Mouse (Mus musculus) ES-Bruce4 (cell line): ENCODE results near the gene Trir. TPM values are rescaled to one million over a fixed set of nuclear protein-coding genes. Genes with fewer than 3 reads are reported as not detected.
A peak's percentile ranks its signal among the peaks of the same experiment; 100 is the strongest.

Experiments
- H3K27ac ChIP-seq: 2 replicates; pipeline ENCODE4 v1.5.1; 2012; ENCODE audit warnings: low read length, inconsistent platforms; ENCODE audit not compliant: insufficient read depth
- H3K27me3 ChIP-seq: 2 replicates; pipeline ENCODE4 v1.6.1; 2012; ENCODE audit warnings: mild to moderate bottlenecking, low read length, inconsistent platforms; ENCODE audit not compliant: control insufficient read depth, poor library complexity, insufficient read depth, severe bottlenecking
- H3K36me3 ChIP-seq: 2 replicates; pipeline ENCODE4 v1.6.1; 2012; ENCODE audit warnings: inconsistent platforms, mild to moderate bottlenecking, low read length, moderate library complexity; ENCODE audit not compliant: control insufficient read depth, poor library complexity, insufficient read depth, severe bottlenecking
- H3K4me1 ChIP-seq: one replicate; pipeline ENCODE4 v1.8.1; 2011; ENCODE audit warnings: low read length; ENCODE audit not compliant: control insufficient read depth, insufficient read depth
- H3K4me3 ChIP-seq: 2 replicates; pipeline ENCODE4 v1.5.1; 2011; ENCODE audit warnings: low read depth, mild to moderate bottlenecking, low read length
- H3K9ac ChIP-seq: 2 replicates; pipeline ENCODE4 v1.6.1; 2012; ENCODE audit warnings: low read depth, mild to moderate bottlenecking, inconsistent platforms; ENCODE audit not compliant: poor library complexity, severe bottlenecking
- H3K9me3 ChIP-seq: replicated peaks from 2 replicates; pipeline ENCODE4 v1.6.1; 2012; ENCODE audit warnings: mild to moderate bottlenecking, low read length, inconsistent platforms; ENCODE audit not compliant: control insufficient read depth, poor library complexity, insufficient read depth, severe bottlenecking
- CTCF ChIP-seq: IDR thresholded peaks from one replicate; pipeline ENCODE4 v1.8.1; 2011; ENCODE audit warnings: low read depth, low read length
- EP300 ChIP-seq: IDR thresholded peaks from 2 replicates; pipeline ENCODE4 v1.6.1; 2011; ENCODE audit warnings: low read depth, low read length; ENCODE audit not compliant: insufficient read depth
- POLR2A ChIP-seq: IDR thresholded peaks from one replicate; pipeline ENCODE4 v1.8.1; 2011; ENCODE audit warnings: low read length; ENCODE audit not compliant: insufficient read depth
- polyA plus RNA-seq: library from polyadenylated mRNA; stranded (reverse); fragments of >200 nt; gene quantifications from 2 replicates; pipeline ENCODE4 v1.2.4, GENCODE M21; 2011; ENCODE audit warnings: low read depth; ENCODE audit not compliant: missing spikeins, insufficient read depth, insufficient read length

Gene Trir
- polyA plus RNA-seq, 1 experiment, result 82.4 TPM

GRCm38 (mm10) chr8:84990836-84991235 is 35.8 kb upstream of the Trir start:
- Histone ChIP-seq H3K27me3 (no peaks in the 10 kb centered on the region), H3K4me1 (peaks cover 5% of the 10 kb centered on the region), H3K9ac (peak overlapping the region; percentile 73), H3K9me3 (no peaks in the 10 kb centered on the region), H3K27ac (peak overlapping the region; percentile 74), H3K4me3 (peak overlapping the region; percentile 76), H3K36me3 (peaks cover 10% of the 10 kb centered on the region)
- TF ChIP-seq CTCF, result no peak
- peak; percentile 84; the same call in 1 of the 2 replicates for TF ChIP-seq EP300

GRCm38 (mm10) chr8:84994375-84994774 is 32.2 kb upstream of the Trir start:
- Histone ChIP-seq H3K4me1 (peaks cover 3% of the 10 kb centered on the region), H3K36me3 (peaks cover 22% of the 10 kb centered on the region), H3K9ac (no peak overlapping the region), H3K27me3 (no peaks in the 10 kb centered on the region), H3K4me3 (no peak overlapping the region), H3K27ac (no peak overlapping the region), H3K9me3 (no peaks in the 10 kb centered on the region)
- TF ChIP-seq EP300 (no peak), CTCF (no peak), POLR2A (no peak)

GRCm38 (mm10) chr8:84995680-84996079 is 30.9 kb upstream of the Trir start:
- TF ChIP-seq CTCF (no peak), POLR2A (no peak), EP300 (peak; percentile 54; the same call in 1 of the 2 replicates)
- Histone ChIP-seq H3K27ac (peak overlapping the region; percentile 37), H3K4me3 (peak overlapping the region; percentile 36), H3K4me1 (peaks cover 3% of the 10 kb centered on the region), H3K9ac (peak overlapping the region; percentile 23), H3K36me3 (peaks cover 22% of the 10 kb centered on the region), H3K9me3 (no peaks in the 10 kb centered on the region), H3K27me3 (no peaks in the 10 kb centered on the region)

GRCm38 (mm10) chr8:84996978-84997377 is 29.6 kb upstream of the Trir start:
- no peaks in the 10 kb centered on the region for H3K9me3 ChIP-seq
- no peak for TF ChIP-seq CTCF
- TF ChIP-seq POLR2A, result no peak
- TF ChIP-seq EP300, result no peak
- H3K36me3 ChIP-seq, result peaks cover 24% of the 10 kb centered on the region
- H3K4me1 ChIP-seq, result peaks cover 3% of the 10 kb centered on the region
- H3K4me3 ChIP-seq, result no peak overlapping the region
- no peak overlapping the region for H3K27ac ChIP-seq
- H3K9ac ChIP-seq, result no peak overlapping the region
- no peaks in the 10 kb centered on the region for H3K27me3 ChIP-seq

- TF ChIP-seq CTCF (peak; percentile 99), POLR2A (no peak), EP300 (peak; percentile 71; the same call in 1 of the 2 replicates)
- peaks cover 29% of the 10 kb centered on the region for H3K36me3 ChIP-seq
- 0 out of 2 replicates have a peak overlapping the region, but pooled peaks have one; percentile 2 for H3K9ac ChIP-seq
- H3K9me3 ChIP-seq, result no peaks in the 10 kb centered on the region
- no peak overlapping the region for H3K4me3 ChIP-seq
- peak overlapping the region; percentile 7 for H3K27ac ChIP-seq
- H3K27me3 ChIP-seq, result no peaks in the 10 kb centered on the region
- peaks cover 6% of the 10 kb centered on the region for H3K4me1 ChIP-seq
Measured at GRCm38 (mm10) chr8:84997649-84998295, 28.9 kb upstream of the Trir start.

GRCm38 (mm10) chr8:85007686-85008085 is 18.9 kb upstream of the Trir start:
- peak overlapping the region; percentile 54 for H3K9ac ChIP-seq
- TF ChIP-seq CTCF, result peak; percentile 70
- no peak for TF ChIP-seq POLR2A
- TF ChIP-seq EP300, result no peak
- peak overlapping the region; percentile 36 for H3K4me3 ChIP-seq
- no peaks in the 10 kb centered on the region for H3K9me3 ChIP-seq
- peaks cover 2% of the 10 kb centered on the region for H3K4me1 ChIP-seq
- H3K27me3 ChIP-seq, result peaks cover 2% of the 10 kb centered on the region; the same call in 1 of the 2 replicates
- H3K36me3 ChIP-seq, result peaks cover 2% of the 10 kb centered on the region; the same call in 1 of the 2 replicates
- no peak overlapping the region for H3K27ac ChIP-seq
